ENCODE assay signal across 8 mouse cellular contexts in the genomic region with DNA sequence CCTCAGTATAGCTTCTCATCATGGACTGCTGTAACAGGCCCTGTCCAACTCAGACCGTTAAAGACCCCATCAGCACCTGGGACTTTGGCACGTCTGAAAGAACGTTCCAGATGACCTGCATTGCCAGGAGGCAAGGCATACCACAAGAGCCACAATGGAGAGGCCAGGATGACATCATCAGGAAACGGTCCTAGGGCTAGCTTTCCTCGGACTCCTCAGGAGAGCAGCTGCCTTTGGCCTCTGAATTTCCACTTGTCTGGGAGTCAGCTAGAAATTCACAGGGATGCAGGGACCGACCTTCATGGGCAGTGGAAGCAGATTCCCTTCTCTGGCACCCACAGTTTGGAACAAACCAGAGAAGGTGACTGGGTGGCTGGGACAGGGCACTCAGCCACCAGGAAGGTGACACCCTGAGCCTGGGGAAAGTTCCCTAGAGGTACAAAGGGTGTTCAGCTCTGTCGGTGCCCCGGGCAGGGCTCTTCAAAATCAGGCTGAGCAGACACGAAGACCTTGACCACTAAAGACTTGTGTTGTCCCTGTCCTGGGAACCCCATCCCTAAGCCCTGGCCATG. TPM values are rescaled to one million over a fixed set of nuclear protein-coding genes. Genes with fewer than 3 reads are reported as not detected.
DNase-seq lines count a peak whose midpoint lies in the region; ATAC-seq lines count a peak whose summit lies in the region.

No protein-coding gene starts in this region.

- no peak for ATAC-seq in lung, embryonic 16.5 days (ENCODE audit: low read depth)
- ATAC-seq in forebrain, embryonic 14.5 days, result 0 out of 2 replicates have a peak, but pooled peaks have one; percentile 0
- 0 out of 2 replicates have a peak, but pooled peaks have one; percentile 1 for ATAC-seq in neural tube, embryonic 14.5 days (ENCODE audit: low read depth)

- H3K27me3 ChIP-seq in lung, embryonic 16.5 days (ENCODE audit: control insufficient read depth, insufficient read depth, low read depth, low read length), result no peaks in the 10 kb centered on the region
- no peaks in the 10 kb centered on the region for H3K27me3 ChIP-seq in forebrain, embryonic 14.5 days (replicated peaks; ENCODE audit: control insufficient read depth, insufficient read depth, low read length)
- no peaks in the 10 kb centered on the region for H3K27me3 ChIP-seq in neural tube, embryonic 14.5 days (ENCODE audit: control insufficient read depth, insufficient read depth, low read length)

- DNase-seq in lung, postnatal 14 days, result no peak
- DNase-seq in forebrain, embryonic 14.5 days (ENCODE audit: low spot score), result peak; percentile 51
- peak; percentile 71 for DNase-seq in kidney, adult 9 months
- no peak for DNase-seq in natural killer cell, adult 2 months (ENCODE audit: low spot score in 2 of 2)
- no peak for DNase-seq in embryo, embryonic 11 days
- DNase-seq in layer of hippocampus, adult 8-10 months (ENCODE audit: low spot score in 2 of 2), result no peak

- no peak overlapping the region for H3K4me3 ChIP-seq in lung, embryonic 16.5 days (ENCODE audit: low read length)
- no peak overlapping the region for H3K4me3 ChIP-seq in forebrain, embryonic 14.5 days (ENCODE audit: low read depth, low read length)
- no peak overlapping the region for H3K4me3 ChIP-seq in neural tube, embryonic 14.5 days (ENCODE audit: low read depth, low read length)

- H3K27ac ChIP-seq in lung, embryonic 16.5 days (ENCODE audit: low read length), result peak overlapping the region; percentile 26
- H3K27ac ChIP-seq in forebrain, embryonic 14.5 days (ENCODE audit: low read depth, low read length), result peak overlapping the region; percentile 92
- peak overlapping the region; percentile 93 for H3K27ac ChIP-seq in neural tube, embryonic 14.5 days (ENCODE audit: low read depth, low read length)

- peaks cover 75% of the 10 kb centered on the region for H3K4me1 ChIP-seq in lung, embryonic 16.5 days (replicated peaks; ENCODE audit: control insufficient read depth, insufficient read depth, low read length)
- peaks cover 62% of the 10 kb centered on the region for H3K4me1 ChIP-seq in forebrain, embryonic 14.5 days (ENCODE audit: control insufficient read depth, insufficient read depth, low read length)
- peaks cover 77% of the 10 kb centered on the region for H3K4me1 ChIP-seq in neural tube, embryonic 14.5 days (ENCODE audit: control insufficient read depth, insufficient read depth, low read length)

- no peak overlapping the region for H3K9ac ChIP-seq in lung, embryonic 16.5 days (ENCODE audit: low read length)
- peak overlapping the region; percentile 30 for H3K9ac ChIP-seq in forebrain, embryonic 14.5 days (ENCODE audit: low read length)
- H3K9ac ChIP-seq in neural tube, embryonic 14.5 days (replicated peaks; ENCODE audit: low read depth, low read length), result no peak overlapping the region

- no peaks in the 10 kb centered on the region for H3K9me3 ChIP-seq in lung, embryonic 16.5 days (ENCODE audit: control insufficient read depth, low read length)
- H3K9me3 ChIP-seq in forebrain, embryonic 14.5 days (replicated peaks; ENCODE audit: control insufficient read depth, low read length), result no peaks in the 10 kb centered on the region
- H3K9me3 ChIP-seq in neural tube, embryonic 14.5 days (ENCODE audit: control insufficient read depth, low read length), result no peaks in the 10 kb centered on the region

- no peaks in the 10 kb centered on the region for H3K36me3 ChIP-seq in lung, embryonic 16.5 days (ENCODE audit: control insufficient read depth, insufficient read depth, low read length)
- no peaks in the 10 kb centered on the region for H3K36me3 ChIP-seq in forebrain, embryonic 14.5 days (ENCODE audit: control insufficient read depth, insufficient read depth, low read length)
- H3K36me3 ChIP-seq in neural tube, embryonic 14.5 days (ENCODE audit: control insufficient read depth, insufficient read depth, low read length), result no peaks in the 10 kb centered on the region

- WGBS in lung, embryonic 16.5 days, result 44% methylated on average over 9 of the region's 9 CpGs
- 32% methylated on average over 9 of the region's 9 CpGs for WGBS in forebrain, embryonic 14.5 days
- 33% methylated on average over 9 of the region's 9 CpGs for WGBS in neural tube, embryonic 14.5 days

- H3K4me2 ChIP-seq in lung, embryonic 16.5 days (ENCODE audit: low read depth, low read length), result no peak overlapping the region
- H3K4me2 ChIP-seq in forebrain, embryonic 14.5 days (ENCODE audit: low read length), result peak overlapping the region; percentile 9; the same call in 1 of the 2 replicates
- H3K4me2 ChIP-seq in neural tube, embryonic 14.5 days (ENCODE audit: low read depth, low read length), result peak overlapping the region; percentile 26; the same call in 1 of the 2 replicates

RNA-seq across cellular contexts. Expression of a gene that starts 21.7 kb away (rescaled TPM):
- polyA plus RNA-seq in lung, embryonic 16.5 days (2015; fragmentation: Nextera tagmentation; extraction: Ambion mirVana), result 17.8 and 18.0 TPM in 2 replicates
- polyA plus RNA-seq in forebrain, embryonic 14.5 days (2014; fragmentation: Nextera tagmentation; extraction: Ambion mirVana), result 10.5 and 13.3 TPM in 2 replicates
- polyA plus RNA-seq in neural tube, embryonic 14.5 days (2014; fragmentation: Nextera tagmentation; extraction: Ambion mirVana), result 14.8 and 18.5 TPM in 2 replicates
- 10 to 100 TPM; 38.2 to 43.8 (median 41.1) TPM for total RNA-seq in layer of hippocampus, adult 8-10 months (2022)

RNA-seq across cellular contexts. Expression of a gene that starts 22.0 kb away (rescaled TPM):
- 1.2 and 1.9 TPM in 2 replicates for polyA plus RNA-seq in lung, embryonic 16.5 days (2015; fragmentation: Nextera tagmentation; extraction: Ambion mirVana)
- polyA plus RNA-seq in forebrain, embryonic 14.5 days (2014; fragmentation: Nextera tagmentation; extraction: Ambion mirVana), result 2.0 and 2.4 TPM in 2 replicates
- polyA plus RNA-seq in neural tube, embryonic 14.5 days (2014; fragmentation: Nextera tagmentation; extraction: Ambion mirVana), result 0.62 and 1.3 TPM in 2 replicates
- total RNA-seq in layer of hippocampus, adult 8-10 months (2022), result 1 to 10 TPM; 1.2 to 1.6 (median 1.5) TPM

RNA-seq across cellular contexts. Expression of a gene that starts 45.6 kb away (rescaled TPM):
- polyA plus RNA-seq in lung, embryonic 16.5 days (2015; fragmentation: Nextera tagmentation; extraction: Ambion mirVana), result 13.8 and 14.0 TPM in 2 replicates
- 15.9 and 18.3 TPM in 2 replicates for polyA plus RNA-seq in forebrain, embryonic 14.5 days (2014; fragmentation: Nextera tagmentation; extraction: Ambion mirVana)
- polyA plus RNA-seq in neural tube, embryonic 14.5 days (2014; fragmentation: Nextera tagmentation; extraction: Ambion mirVana), result 21.6 and 26.5 TPM in 2 replicates
- total RNA-seq in layer of hippocampus, adult 8-10 months (2022), result 10 to 100 TPM; 22.1 to 27.3 (median 24.7) TPM

RNA-seq across cellular contexts. Expression of a gene that starts 45.8 kb away (rescaled TPM):
- polyA plus RNA-seq in lung, embryonic 16.5 days (2015; fragmentation: Nextera tagmentation; extraction: Ambion mirVana), result 36.8 and 37.8 TPM in 2 replicates
- polyA plus RNA-seq in forebrain, embryonic 14.5 days (2014; fragmentation: Nextera tagmentation; extraction: Ambion mirVana), result 26.9 and 33.1 TPM in 2 replicates
- polyA plus RNA-seq in neural tube, embryonic 14.5 days (2014; fragmentation: Nextera tagmentation; extraction: Ambion mirVana), result 23.2 and 27.7 TPM in 2 replicates
- 10 to 100 TPM; 32.8 to 37.1 (median 35.7) TPM for total RNA-seq in layer of hippocampus, adult 8-10 months (2022)

RNA-seq across cellular contexts. Expression of a gene that starts 55.8 kb away (rescaled TPM):
- polyA plus RNA-seq in lung, embryonic 16.5 days (2015; fragmentation: Nextera tagmentation; extraction: Ambion mirVana), result 8.5 and 8.6 TPM in 2 replicates
- polyA plus RNA-seq in forebrain, embryonic 14.5 days (2014; fragmentation: Nextera tagmentation; extraction: Ambion mirVana), result 0.67 and 1.5 TPM in 2 replicates
- polyA plus RNA-seq in neural tube, embryonic 14.5 days (2014; fragmentation: Nextera tagmentation; extraction: Ambion mirVana), result 0.95 and 2.1 TPM in 2 replicates
- 10 to 100 TPM in 1 of 4 experiments, 1 to 10 TPM in 3; 9.6 to 10.8 (median 9.8) TPM for total RNA-seq in layer of hippocampus, adult 8-10 months (2022)

Comparison
In these comparisons a context has a peak if more than half of its experiments do, and no peak if none do; other contexts are left out.
1. H3K27ac ChIP-seq: peak in every context shown above with its lines; median percentile 93 in neural tube, embryonic 14.5 days; 92 in forebrain, embryonic 14.5 days; 26 in lung, embryonic 16.5 days.
2. DNase-seq: peak in forebrain, embryonic 14.5 days (single experiment) and kidney, adult 9 months (single experiment); none in lung, postnatal 14 days (single experiment), natural killer cell, adult 2 months (0 of 2), embryo, embryonic 11 days (single experiment) and layer of hippocampus, adult 8-10 months (0 of 2).